Mouse (Mus musculus): ENCODE data around the gene Ttll11.

Gene Ttll11

GRCm38 (mm10) chr2:35907578-35907977, 72.1 kb downstream of the Ttll11 start:
- intact Hi-C loops (cut with DNase I) = loop anchor here (5.0 to 10.0 kb wide), 2 partner anchors 183 to 365 kb away; no protein-coding TSS in a partner anchor

- intact Hi-C loops (cut with DNase I) = loop anchor here (1.0 to 10.0 kb wide), 3 partner anchors 181 to 364 kb away; no protein-coding TSS in a partner anchor
Measured at GRCm38 (mm10) chr2:35906174-35906798, 73.4 kb downstream of the Ttll11 start.

GRCm38 (mm10) chr2:35900845-35901244, 78.9 kb downstream of the Ttll11 start:
- intact Hi-C loops (cut with DNase I) = loop anchor here (10.0 kb wide), 1 partner anchor 176 kb away; no protein-coding TSS in a partner anchor

GRCm38 (mm10) chr2:35899712-35900111, 80.0 kb downstream of the Ttll11 start:
- intact Hi-C loops (cut with DNase I) = loop anchor here (10.0 kb wide), 1 partner anchor 175 kb away; no protein-coding TSS in a partner anchor

- intact Hi-C loops (cut with DNase I) = no loop called here
Measured at GRCm38 (mm10) chr2:35899135-35899474, 80.6 kb downstream of the Ttll11 start.

GRCm38 (mm10) chr2:35898425-35899134, 81.1 kb downstream of the Ttll11 start:
- intact Hi-C loops (cut with DNase I) = no loop called here

GRCm38 (mm10) chr2:35897125-35897524, 82.6 kb downstream of the Ttll11 start:
- intact Hi-C loops (cut with DNase I) = no loop called here

GRCm38 (mm10) chr2:35894512-35894911, 85.2 kb downstream of the Ttll11 start:
- intact Hi-C loops (cut with DNase I) = no loop called here

- intact Hi-C loops (cut with DNase I) = no loop called here
Measured at GRCm38 (mm10) chr2:35890635-35891034, 89.1 kb downstream of the Ttll11 start.

GRCm38 (mm10) chr2:35889776-35890175, 89.9 kb downstream of the Ttll11 start:
- intact Hi-C loops (cut with DNase I) = no loop called here

GRCm38 (mm10) chr2:35884296-35884695, 95.4 kb downstream of the Ttll11 start:
- intact Hi-C loops (cut with DNase I) = no loop called here

GRCm38 (mm10) chr2:35882336-35882987, 97.3 kb downstream of the Ttll11 start:
- intact Hi-C loops (cut with DNase I) = no loop called here

GRCm38 (mm10) chr2:35881896-35882295, 97.8 kb downstream of the Ttll11 start:
- intact Hi-C loops (cut with DNase I) = no loop called here

GRCm38 (mm10) chr2:35880362-35880761, 99.4 kb downstream of the Ttll11 start:
- intact Hi-C loops (cut with DNase I) = no loop called here

GRCm38 (mm10) chr2:35879887-35880286, 99.8 kb downstream of the Ttll11 start:
- intact Hi-C loops (cut with DNase I) = no loop called here

- intact Hi-C loops (cut with DNase I) = no loop called here
Measured at GRCm38 (mm10) chr2:35878506-35878905, 101.2 kb downstream of the Ttll11 start.

- intact Hi-C loops (cut with DNase I) = no loop called here
Measured at GRCm38 (mm10) chr2:35875572-35875971, 104.1 kb downstream of the Ttll11 start.

- intact Hi-C loops (cut with DNase I) = no loop called here
Measured at GRCm38 (mm10) chr2:35874421-35874820, 105.3 kb downstream of the Ttll11 start.

GRCm38 (mm10) chr2:35869165-35869564, 110.5 kb downstream of the Ttll11 start:
- intact Hi-C loops (cut with DNase I) = no loop called here

GRCm38 (mm10) chr2:35863284-35863683, 116.4 kb downstream of the Ttll11 start:
- intact Hi-C loops (cut with DNase I) = loop anchor here (5.0 kb wide), 1 partner anchor 51 kb away; no protein-coding TSS in a partner anchor

GRCm38 (mm10) chr2:35861185-35861584, 118.5 kb downstream of the Ttll11 start:
- intact Hi-C loops (cut with DNase I) = loop anchor here (5.0 kb wide), 1 partner anchor 49 kb away; no protein-coding TSS in a partner anchor

- intact Hi-C loops (cut with DNase I) = loop anchor here (5.0 kb wide), 1 partner anchor 48 kb away; no protein-coding TSS in a partner anchor
Measured at GRCm38 (mm10) chr2:35860394-35860744, 119.3 kb downstream of the Ttll11 start.

All from adrenal gland (tissue).